Mouse (Mus musculus): ENCODE results near the gene Retreg1. TPM values are rescaled to one million over a fixed set of nuclear protein-coding genes. Genes with fewer than 3 reads are reported as not detected.

Gene Retreg1
- total and polyA plus RNA-seq, 3 experiments = 17.5 to 28.7 (median 19.0) TPM

GRCm38 (mm10) chr15:25915574-25916205 lies 72.7 kb downstream of the Retreg1 start:
- H3K9ac ChIP-seq (ENCODE audit: insufficient read depth, low read depth) = no peak overlapping the region
- no peaks in the 10 kb centered on the region for H3K79me2 ChIP-seq (replicated peaks; ENCODE audit: control insufficient read depth, extremely low read depth, insufficient read depth, poor library complexity, severe bottlenecking)
- H3K4me1 ChIP-seq (ENCODE audit: control insufficient read depth in 1 of 2, insufficient read depth in 2 of 2) = peaks cover 10 to 74% of the 10 kb centered on the region in 2 experiments
- no peak overlapping the region for H3K4me3 ChIP-seq (replicated peaks in 1 of 3; ENCODE audit: low read depth in 2 of 3, low read length in 2 of 3, poor library complexity in 1 of 3)
- in situ Hi-C loops (cut with MboI; ENCODE audit: low pct_ligation_motif_present, low pct_unique_long_range_greater_than_20kb, low sequenced_read_pairs) (no loop called here), dilution Hi-C loops (cut with MboI; ENCODE audit: extremely low pct_ligation_motif_present, extremely low pct_unique_long_range_greater_than_20kb, low sequenced_read_pairs) (no loop called here)
- no peak for TF ChIP-seq IRF4 (IDR thresholded peaks at IDR 0.05; ENCODE audit: low read depth, low read length)
- TF ChIP-seq EP300 (IDR thresholded peaks at IDR 0.05; ENCODE audit: low read length) = no peak
- TF ChIP-seq SMC3 (IDR thresholded peaks at IDR 0.05; ENCODE audit: low read depth, low read length) = no peak
- TF ChIP-seq JUND (conservative IDR thresholded peaks at IDR 0.05; ENCODE audit: low read depth, low read length) = no peak
- no peak for TF ChIP-seq TCF12 (IDR thresholded peaks at IDR 0.05; ENCODE audit: low read depth, low read length)
- no peak for TF ChIP-seq CHD2 (IDR thresholded peaks at IDR 0.05; ENCODE audit: low read length)
- no peak for TF ChIP-seq POLR2AphosphoS2 (IDR thresholded peaks at IDR 0.05; ENCODE audit: low read depth, low read length)
- no peak for TF ChIP-seq RAD21 (IDR thresholded peaks at IDR 0.05; ENCODE audit: low read depth, low read length)
- TF ChIP-seq RCOR1 (conservative IDR thresholded peaks at IDR 0.05; ENCODE audit: low read depth, low read length) = no peak
- no peak for TF ChIP-seq MEF2A (IDR thresholded peaks at IDR 0.05; ENCODE audit: borderline replicate concordance, low read depth, low read length)
- TF ChIP-seq E2F4 (IDR thresholded peaks at IDR 0.05; ENCODE audit: insufficient replicate concordance, low read depth, low read length) = no peak
- TF ChIP-seq ZMIZ1 (IDR thresholded peaks at IDR 0.05; ENCODE audit: low read depth, low read length) = no peak
- no peak for TF ChIP-seq CTCF (conservative IDR thresholded peaks at IDR 0.05 in 1 of 2, IDR thresholded peaks at IDR 0.05 in 1 of 2; ENCODE audit: low read depth in 2 of 2, low read length in 2 of 2)
- TF ChIP-seq POLR2A (IDR thresholded peaks at IDR 0.05; ENCODE audit: low read depth, low read length) = no peak
- no peak for TF ChIP-seq KAT2A (IDR thresholded peaks at IDR 0.05; ENCODE audit: insufficient replicate concordance, low read length)
- TF ChIP-seq ZC3H11A (IDR thresholded peaks at IDR 0.05; ENCODE audit: low read depth, low read length) = no peak
- TF ChIP-seq ETS1 (conservative IDR thresholded peaks at IDR 0.05; ENCODE audit: low read depth, low read length) = no peak
- no peak for TF ChIP-seq NRF1 (IDR thresholded peaks at IDR 0.05; ENCODE audit: low read depth, low read length)
- no peak overlapping the region for H3K27ac ChIP-seq (ENCODE audit: insufficient read depth, low read depth)
- no peaks in the 10 kb centered on the region for H3K27me3 ChIP-seq (replicated peaks)
- H3K9me3 ChIP-seq (replicated peaks; ENCODE audit: low read length) = no peaks in the 10 kb centered on the region
- H3K4me2 ChIP-seq (ENCODE audit: insufficient read depth, low read depth, poor library complexity, severe bottlenecking) = no peak overlapping the region
- no peak for DNase-seq (ENCODE audit: extremely low read depth)
- H3K36me3 ChIP-seq (replicated peaks in 1 of 2; ENCODE audit: control insufficient read depth in 1 of 2, insufficient read depth in 1 of 2, low read length in 1 of 2) = peaks cover 0 to 3% of the 10 kb centered on the region in 2 experiments

- no peak overlapping the region for H3K27ac ChIP-seq (ENCODE audit: insufficient read depth, low read depth)
- dilution Hi-C loops (cut with MboI; ENCODE audit: extremely low pct_ligation_motif_present, extremely low pct_unique_long_range_greater_than_20kb, low sequenced_read_pairs) = no loop called here
- DNase-seq (ENCODE audit: extremely low read depth) = peak; percentile 34
Measured at GRCm38 (mm10) chr15:25916252-25916651, 73.3 kb downstream of the Retreg1 start.

More at GRCm38 (mm10) chr15:25916252-25916651, 73.3 kb downstream of the Retreg1 start:
- Histone ChIP-seq H3K4me3 (replicated peaks in 1 of 3; ENCODE audit: low read depth in 2 of 3, low read length in 2 of 3, poor library complexity in 1 of 3) (no peak overlapping the region), H3K36me3 (replicated peaks in 1 of 2; ENCODE audit: control insufficient read depth in 1 of 2, insufficient read depth in 1 of 2, low read length in 1 of 2) (peaks cover 0 to 2% of the 10 kb centered on the region in 2 experiments), H3K4me2 (ENCODE audit: insufficient read depth, low read depth, poor library complexity, severe bottlenecking) (no peak overlapping the region), H3K9me3 (replicated peaks; ENCODE audit: low read length) (no peaks in the 10 kb centered on the region), H3K79me2 (replicated peaks; ENCODE audit: control insufficient read depth, extremely low read depth, insufficient read depth, poor library complexity, severe bottlenecking) (no peaks in the 10 kb centered on the region), H3K4me1 (ENCODE audit: control insufficient read depth in 1 of 2, insufficient read depth in 2 of 2) (peaks cover 8 to 72% of the 10 kb centered on the region in 2 experiments), H3K9ac (ENCODE audit: insufficient read depth, low read depth) (no peak overlapping the region), H3K27me3 (replicated peaks) (no peaks in the 10 kb centered on the region)
- peak; percentile 42; the same call in 1 of the 2 replicates for TF ChIP-seq ETS1 (conservative IDR thresholded peaks at IDR 0.05; ENCODE audit: low read depth, low read length)
- TF ChIP-seq JUND (conservative IDR thresholded peaks at IDR 0.05; ENCODE audit: low read depth, low read length) = no peak
- peak; percentile 34; the same call in 1 of the 2 replicates for TF ChIP-seq ZNF384 (IDR thresholded peaks at IDR 0.05; ENCODE audit: low read depth, low read length)
- in situ Hi-C loops (cut with MboI; ENCODE audit: low pct_ligation_motif_present, low pct_unique_long_range_greater_than_20kb, low sequenced_read_pairs) = no loop called here
